Mouse (Mus musculus) midbrain, postnatal 0 days (tissue): ENCODE results near the gene Slc19a1. TPM values are rescaled to one million over a fixed set of nuclear protein-coding genes. Genes with fewer than 3 reads are reported as not detected.

Experiments used
- ATAC-seq: fragments of 200-750 bp; cut with Nextera tagmentation; 2 replicates; pipeline ENCODE4 v1.8.0; 2017; ENCODE audit warnings: moderate number of reproducible peaks, mild to moderate bottlenecking, moderate TSS enrichment, moderate library complexity; ENCODE audit not compliant: low FRiP score
- DNase-seq: peaks from one replicate; pipeline ENCODE4 v3.0.0-alpha.2; 2015; ENCODE audit warnings: low spot score
- H3K27ac ChIP-seq: fragments of 300-500 bp; sonication (generic); 2 replicates; pipeline ENCODE4 v1.5.1; 2014; ENCODE audit warnings: low read depth, mild to moderate bottlenecking, low read length, mixed read lengths
- H3K27me3 ChIP-seq: fragments of 300-500 bp; sonication (generic); 2 replicates; pipeline ENCODE4 v1.6.1; 2014; ENCODE audit warnings: low read length, control low read depth, mixed read lengths; ENCODE audit not compliant: insufficient read depth
- H3K36me3 ChIP-seq: fragments of 300-500 bp; sonication (generic); 2 replicates; pipeline ENCODE4 v1.6.1; 2014; ENCODE audit warnings: low read length, control low read depth, mixed read lengths; ENCODE audit not compliant: insufficient read depth
- H3K4me1 ChIP-seq: fragments of 300-500 bp; sonication (generic); 2 replicates; pipeline ENCODE4 v1.6.1; 2014; ENCODE audit warnings: mild to moderate bottlenecking, control low read depth, antibody characterized with exemption, low read length, mixed read lengths; ENCODE audit not compliant: insufficient read depth
- H3K4me2 ChIP-seq: fragments of 300-500 bp; sonication (generic); 2 replicates; pipeline ENCODE4 v1.6.1; 2014; ENCODE audit warnings: low read depth, mild to moderate bottlenecking, low read length, mixed read lengths; ENCODE audit not compliant: poor library complexity, severe bottlenecking
- H3K4me3 ChIP-seq: fragments of 300-500 bp; sonication (generic); 2 replicates; pipeline ENCODE4 v1.5.1; 2014; ENCODE audit warnings: low read depth, mild to moderate bottlenecking, low read length, moderate library complexity
- H3K9ac ChIP-seq: fragments of 300-500 bp; sonication (generic); replicated peaks from 2 replicates; pipeline ENCODE4 v1.6.1; 2014; ENCODE audit warnings: mild to moderate bottlenecking, low read length, moderate library complexity, mixed read lengths; ENCODE audit not compliant: poor library complexity, severe bottlenecking
- H3K9me3 ChIP-seq: fragments of 300-500 bp; sonication (generic); 2 replicates; pipeline ENCODE4 v1.6.1; 2016; ENCODE audit warnings: low read length, control low read depth
- CTCF ChIP-seq: IDR thresholded peaks from 2 replicates; pipeline ENCODE4 v1.5.1; 2016; ENCODE audit warnings: antibody characterized with exemption, mild to moderate bottlenecking
- WGBS: fragments of 180-500 bp; shearing (Covaris S2); extraction: QIAGEN DNeasy Blood & Tissue Kit; methylation state at CpG from one replicate; pipeline ENCODE4 v1.1.7; 2014; 5-methylcytosine and 5-hydroxymethylcytosine counted together
- polyA plus RNA-seq: library from polyadenylated mRNA; unstranded; fragments of >200 nt; fragmentation: Nextera tagmentation; extraction: Ambion mirVana; gene quantifications from 2 replicates; pipeline ENCODE4 v1.2.1, GENCODE M21; 2015
- total RNA-seq: library from RNA; depleted of rRNA; stranded (reverse); fragments of >200 nt; gene quantifications from 2 replicates; pipeline ENCODE4 v1.2.3, GENCODE M21; 2014; rRNA removed

Slc19a1 gene
- total RNA-seq: 38.1 and 47.0 TPM in 2 replicates
- 44.1 and 44.9 TPM in 2 replicates for polyA plus RNA-seq

DNA sequence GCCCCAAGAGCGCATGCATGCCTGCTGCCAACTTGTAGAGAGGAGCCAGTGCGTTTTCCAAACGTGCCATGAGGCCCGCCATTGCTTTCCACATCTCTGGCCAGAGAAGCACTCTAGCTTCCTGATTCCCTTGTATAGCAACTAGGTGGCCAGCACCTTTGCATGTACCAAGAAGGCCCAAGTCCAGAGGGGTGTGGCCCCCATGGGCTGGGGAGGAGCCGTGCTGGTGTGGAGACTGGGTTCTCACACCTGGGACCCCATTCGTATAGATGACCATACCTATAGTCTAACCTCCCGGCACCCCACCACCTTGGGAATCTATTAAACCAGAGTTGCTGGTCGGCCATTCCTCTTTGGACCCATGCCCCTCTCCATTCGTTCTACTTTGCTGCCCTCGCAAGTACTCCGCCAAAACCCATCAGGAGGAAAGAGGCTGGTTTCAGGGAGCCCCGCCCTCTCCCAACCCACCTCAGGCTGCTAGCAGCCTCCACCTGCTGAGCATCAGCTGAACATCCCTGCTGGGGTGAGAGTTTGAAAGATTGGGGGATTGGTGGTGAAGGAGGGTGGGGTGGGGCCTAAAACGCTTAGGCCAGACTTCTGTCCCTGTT lies at the start of gene Slc19a1:
Gene Slc19a1 (plus strand): TSS at position 474 of the 608 bp plus-strand sequence.
- H3K4me1 ChIP-seq: peaks cover 13% of the 10 kb centered on the region; the same call in 1 of the 2 replicates
- H3K9me3 ChIP-seq: no peaks in the 10 kb centered on the region
- H3K27ac ChIP-seq: peak within 1 kb of the TSS; percentile 75
- H3K4me2 ChIP-seq: peak within 1 kb of the TSS; percentile 78
- no peaks in the 10 kb centered on the region for H3K27me3 ChIP-seq
- peak within 1 kb of the TSS; percentile 77 for H3K9ac ChIP-seq
- no peaks in the 10 kb centered on the region for H3K36me3 ChIP-seq
- no peak for TF ChIP-seq CTCF
- DNase-seq (no peak), ATAC-seq (0 out of 2 replicates have a peak, but pooled peaks have one; percentile 11)
- WGBS: 43% methylated on average over 13 of the region's 13 CpGs
- H3K4me3 ChIP-seq: peak within 1 kb of the TSS; percentile 60

DNA sequence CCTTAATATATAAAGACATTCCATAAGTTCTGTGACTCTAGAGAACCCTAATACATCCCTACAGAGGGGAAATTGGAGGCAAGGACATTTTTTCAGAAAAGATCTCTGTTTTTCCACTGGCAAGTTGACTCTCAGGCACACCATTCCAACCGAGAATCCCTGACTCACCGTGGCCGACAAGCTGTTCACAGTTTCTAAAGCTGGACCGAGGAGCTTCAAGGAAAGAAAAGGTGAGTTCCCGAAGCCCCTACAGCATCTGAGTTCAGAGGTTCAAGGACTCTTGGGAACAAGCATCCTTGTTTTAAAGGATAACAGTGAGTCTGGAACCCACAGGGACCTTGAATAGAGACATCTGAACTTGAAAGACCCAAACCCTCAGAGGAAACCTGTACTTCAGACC lies 43.5 kb upstream of the Slc19a1 start:
- Histone ChIP-seq H3K9ac (no peak overlapping the region), H3K4me2 (no peak overlapping the region), H3K9me3 (no peaks in the 10 kb centered on the region), H3K4me1 (no peaks in the 10 kb centered on the region), H3K27me3 (no peaks in the 10 kb centered on the region), H3K27ac (no peak overlapping the region), H3K4me3 (no peak overlapping the region), H3K36me3 (no peaks in the 10 kb centered on the region)
- no peak for TF ChIP-seq CTCF
- WGBS: 91% methylated on average over 5 of the region's 5 CpGs
- ATAC-seq (no peak), DNase-seq (no peak)

DNA sequence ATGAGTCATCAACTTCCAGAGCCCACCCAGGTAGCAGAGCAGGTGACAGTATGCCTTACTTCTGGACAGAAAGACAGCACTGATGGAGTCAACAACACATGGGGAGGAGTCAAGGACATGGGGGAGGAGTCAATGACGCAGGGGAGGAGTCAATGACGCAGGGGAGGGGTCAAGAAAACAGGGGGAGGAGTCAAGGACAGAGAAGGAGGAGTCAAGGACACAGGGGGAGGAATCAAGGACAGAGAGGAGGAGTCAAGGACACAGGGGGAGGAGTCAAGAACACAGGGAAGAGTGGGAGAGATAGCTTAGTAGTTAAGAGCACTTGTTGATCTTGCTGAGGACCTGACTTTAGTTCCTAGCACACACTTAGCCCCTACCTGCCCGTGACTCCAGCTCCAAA lies 39.6 kb upstream of the Slc19a1 start:
- ATAC-seq: no peak
- no peak overlapping the region for H3K27ac ChIP-seq
- H3K36me3 ChIP-seq: no peaks in the 10 kb centered on the region
- H3K4me3 ChIP-seq: no peak overlapping the region
- H3K4me1 ChIP-seq: no peaks in the 10 kb centered on the region
- no peaks in the 10 kb centered on the region for H3K9me3 ChIP-seq
- H3K9ac ChIP-seq: no peak overlapping the region
- no peak for DNase-seq
- H3K4me2 ChIP-seq: no peak overlapping the region
- TF ChIP-seq CTCF: no peak
- H3K27me3 ChIP-seq: no peaks in the 10 kb centered on the region
- 62% methylated on average over 3 of the region's 3 CpGs for WGBS

DNA sequence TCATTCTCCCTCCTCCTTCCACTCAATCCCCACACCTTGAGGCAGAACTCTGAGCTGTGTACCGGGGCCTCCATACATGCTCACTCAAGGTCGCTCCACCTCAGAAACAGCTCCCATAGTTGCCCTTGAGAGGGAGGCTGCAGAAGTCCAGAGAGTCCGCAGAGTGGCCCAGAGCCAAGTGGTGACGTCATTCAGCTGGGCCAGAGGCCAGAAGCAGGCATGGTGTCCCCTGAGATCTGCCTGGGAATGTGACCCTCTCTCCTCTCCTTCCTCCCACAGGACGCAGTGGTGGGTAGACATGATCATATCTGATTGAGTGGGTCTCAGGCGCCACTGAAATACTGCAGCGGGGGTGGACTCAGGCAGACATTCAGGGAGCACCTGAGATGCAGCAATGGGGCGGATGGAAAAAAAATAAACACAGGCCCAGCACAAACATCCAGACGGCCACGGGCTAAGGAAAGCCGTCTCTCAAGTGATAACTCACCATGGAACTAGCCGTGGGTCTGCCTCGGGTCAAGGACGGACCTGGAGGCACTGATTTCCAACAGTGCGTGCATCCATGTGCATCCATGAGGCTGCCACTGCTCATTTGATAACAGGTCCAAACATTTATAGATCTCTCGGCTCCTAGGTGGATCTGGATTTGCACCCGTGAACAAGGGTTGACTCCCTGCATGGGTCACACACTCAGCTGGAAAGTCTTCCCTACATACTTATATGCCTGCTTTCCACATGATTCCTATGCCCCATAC lies 34.1 kb upstream of the Slc19a1 start:
- H3K4me3 ChIP-seq: no peak overlapping the region
- no peak overlapping the region for H3K27ac ChIP-seq
- no peak overlapping the region for H3K9ac ChIP-seq
- no peaks in the 10 kb centered on the region for H3K27me3 ChIP-seq
- no peaks in the 10 kb centered on the region for H3K4me1 ChIP-seq
- DNase-seq (peak; percentile 50), ATAC-seq (no peak)
- H3K9me3 ChIP-seq: no peaks in the 10 kb centered on the region
- no peaks in the 10 kb centered on the region for H3K36me3 ChIP-seq
- no peak overlapping the region for H3K4me2 ChIP-seq
- no peak for TF ChIP-seq CTCF
- WGBS: 80% methylated on average over 17 of the region's 17 CpGs

DNA sequence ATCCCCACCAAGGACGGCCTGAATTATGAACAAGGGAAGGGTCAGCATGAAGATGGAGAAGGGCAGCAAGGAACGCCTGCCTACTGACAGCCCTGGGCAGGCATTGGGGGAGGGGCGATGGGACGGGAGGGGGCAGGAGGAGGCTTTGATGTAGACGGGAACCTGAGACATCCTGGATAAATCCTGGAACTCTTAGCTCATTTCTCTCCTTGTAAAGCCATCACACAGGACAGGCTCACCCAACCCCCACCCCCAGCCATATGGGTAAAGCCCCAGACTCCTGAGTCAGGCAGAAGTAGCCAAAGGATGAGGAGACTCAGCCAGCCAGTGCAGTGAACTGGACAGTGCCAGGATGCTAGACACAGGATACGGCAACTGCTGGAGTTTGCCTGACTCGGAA lies 27.1 kb upstream of the Slc19a1 start:
- no peak overlapping the region for H3K4me3 ChIP-seq

More for the DNA sequence above, 27.1 kb upstream of the Slc19a1 start:
- ATAC-seq (no peak), DNase-seq (peak; percentile 46)
- no peak for TF ChIP-seq CTCF
- H3K27me3 ChIP-seq: no peaks in the 10 kb centered on the region
- no peak overlapping the region for H3K9ac ChIP-seq
- peaks cover 8% of the 10 kb centered on the region; the same call in 1 of the 2 replicates for H3K4me1 ChIP-seq
- 32% methylated on average over 7 of the region's 7 CpGs for WGBS
- H3K36me3 ChIP-seq: no peaks in the 10 kb centered on the region
- H3K4me2 ChIP-seq: no peak overlapping the region
- no peak overlapping the region for H3K27ac ChIP-seq
- no peaks in the 10 kb centered on the region for H3K9me3 ChIP-seq
